Mouse (Mus musculus) megakaryocyte-erythroid progenitor cell, adult 5 weeks (primary cell): Measurements from ENCODE around the gene Clip1. TPM values are rescaled to one million over a fixed set of nuclear protein-coding genes. Genes with fewer than 3 reads are reported as not detected.

Source experiments
- polyA plus RNA-seq: library from polyadenylated mRNA; stranded (reverse); fragments of >175 nt; gene quantifications from 2 replicates; pipeline ENCODE4 v1.2.3, GENCODE M21; 2012

Clip1 gene
- polyA plus RNA-seq: 16.0 and 17.9 TPM in 2 replicates

DNA sequence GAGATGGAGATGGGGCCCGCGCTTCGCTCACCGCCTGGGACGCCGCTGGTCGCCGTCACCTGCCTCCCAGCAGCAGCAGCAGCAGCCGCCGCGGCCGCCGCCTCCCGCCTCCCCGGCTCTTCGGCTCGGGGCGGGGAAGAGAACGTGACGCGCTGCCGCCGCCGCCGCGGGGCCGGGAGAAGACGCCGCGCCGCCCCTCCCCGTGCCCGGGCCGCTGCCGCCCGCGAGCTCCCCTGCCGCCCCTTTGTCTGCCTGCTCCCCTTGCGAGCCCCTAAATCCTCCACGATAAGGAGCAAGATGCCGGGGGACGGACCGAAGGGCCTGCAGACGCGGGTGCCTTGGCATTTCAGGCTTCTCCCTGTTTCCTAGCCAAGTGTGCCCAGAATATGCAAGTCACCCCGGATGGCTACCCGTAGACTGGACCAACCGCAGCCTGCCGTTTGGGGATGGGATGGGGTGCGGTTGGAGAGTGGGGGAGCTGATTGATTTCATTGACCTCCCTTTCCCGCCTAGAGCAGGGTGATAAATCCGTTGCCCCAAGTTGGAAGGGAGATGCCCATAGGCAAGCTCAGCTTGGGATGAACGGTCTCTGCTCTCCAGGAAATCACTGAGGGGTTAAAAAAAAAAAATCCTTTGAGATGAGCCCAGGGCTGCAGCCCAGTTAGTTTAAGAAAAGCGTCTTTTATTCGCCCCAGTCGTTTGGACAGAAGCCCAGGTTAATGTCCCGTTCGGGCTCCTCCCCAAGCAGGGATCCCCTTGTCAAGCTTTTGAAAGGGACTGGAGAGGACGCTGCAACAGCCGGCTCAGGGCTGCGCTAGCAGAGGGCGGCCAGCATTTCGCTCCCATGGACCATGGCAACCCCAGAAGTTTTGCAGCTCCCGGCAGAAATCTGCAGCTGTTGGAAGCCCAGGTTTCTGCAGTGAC, at the start of gene Clip1:
Gene Clip1 (minus strand): TSS at position 398 of the 924 bp plus-strand sequence.

DNA sequence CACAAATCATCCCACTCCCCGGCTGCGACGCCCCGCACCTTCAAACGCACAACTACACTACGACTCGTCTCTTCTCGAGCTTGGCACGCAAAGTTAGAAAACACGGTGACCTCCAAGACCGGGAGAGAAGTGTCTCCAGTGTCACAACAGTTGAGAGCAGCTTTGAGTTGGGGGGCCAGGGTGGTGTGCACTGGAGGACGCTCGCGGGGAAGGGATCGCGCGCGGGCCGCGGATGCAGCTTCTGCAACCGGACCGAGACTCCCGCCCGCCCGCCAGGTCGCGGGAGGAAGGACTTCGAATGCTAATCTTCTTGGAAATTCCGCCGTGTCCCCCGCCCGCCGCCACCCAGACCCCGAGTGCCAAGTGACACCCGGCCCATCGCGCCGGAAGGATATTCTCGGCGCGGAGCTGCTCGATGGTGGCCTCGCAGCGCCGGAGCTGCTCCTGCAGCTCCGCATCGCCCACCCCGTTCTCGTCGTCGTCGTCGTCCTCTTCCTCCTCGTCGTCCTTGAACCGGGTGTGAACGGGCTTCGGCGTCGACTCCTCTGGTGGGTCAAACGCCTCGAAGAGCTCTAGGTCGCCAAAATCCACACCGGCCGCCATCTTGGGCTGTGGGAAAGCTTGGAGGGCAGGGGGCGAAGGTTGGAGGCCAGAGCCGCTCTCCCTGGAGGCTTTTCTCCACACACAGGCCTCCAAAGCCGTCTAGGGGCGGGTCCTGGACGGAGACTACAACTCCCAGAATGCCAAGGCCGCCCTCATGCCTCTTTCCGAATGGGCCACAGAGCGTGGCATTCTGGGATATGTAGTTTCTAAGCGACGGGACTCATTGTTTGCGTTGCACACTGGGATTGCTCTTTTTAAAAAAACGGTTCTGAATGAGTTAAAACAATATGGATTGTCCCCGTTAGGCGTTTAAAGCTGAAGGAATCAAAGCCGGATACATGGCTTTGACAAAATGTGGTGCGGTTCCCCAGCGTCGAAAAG, 36.2 kb upstream of the Clip1 start, which contains the start of gene Zcchc8:
Gene Zcchc8 (minus strand): TSS at position 773 of the 984 bp plus-strand sequence.

DNA sequence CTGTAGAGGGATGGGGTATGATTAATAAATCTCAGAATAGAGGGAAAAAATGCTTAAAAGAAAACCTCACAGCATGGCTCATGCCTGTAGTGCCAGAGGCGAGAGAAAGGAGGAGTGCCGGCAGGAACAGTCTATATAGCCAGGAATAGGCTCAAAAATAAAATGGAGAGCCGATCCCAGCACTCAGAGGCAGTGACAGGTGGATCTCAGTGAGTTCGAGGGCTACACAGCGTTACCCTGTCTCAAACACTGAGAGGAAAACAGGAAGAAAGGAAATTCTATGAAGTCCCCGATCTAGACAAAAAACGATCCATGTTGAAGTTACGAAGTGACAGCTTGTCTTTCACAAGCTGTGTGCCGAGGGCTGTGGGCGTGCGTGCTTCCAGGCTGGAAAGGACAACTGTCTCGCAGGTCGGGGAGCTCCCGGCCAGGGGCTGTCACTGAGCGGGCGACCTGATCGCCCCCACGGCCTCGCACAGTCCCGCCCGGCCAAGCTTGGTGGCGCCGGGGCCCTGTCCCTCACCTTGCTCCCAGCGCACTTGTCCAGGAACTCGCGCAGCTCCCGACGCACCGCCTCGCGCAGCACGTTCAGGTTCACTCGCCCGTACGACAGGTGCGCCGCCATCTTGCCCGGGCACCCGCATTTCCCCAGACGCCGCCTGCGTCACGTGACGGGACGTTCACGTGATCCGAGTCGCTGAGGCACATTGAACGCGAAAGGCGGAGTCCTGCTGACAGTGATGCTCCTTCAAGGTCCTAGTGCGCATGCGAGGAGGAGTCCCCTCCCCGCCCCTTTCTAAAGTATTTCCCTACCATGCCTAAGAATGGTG, 111.8 kb downstream of the Clip1 start, which contains the start of gene Vps33a:
Gene Vps33a (minus strand): TSS at position 682 of the 830 bp plus-strand sequence.

Other genes with a start within 250 kb of the Clip1 start
- not detected in 2 replicates for gene Lrrc43, start 195.3 kb downstream of the Clip1 start, polyA plus RNA-seq
- gene Il31, start 195.1 kb downstream of the Clip1 start, polyA plus RNA-seq: not detected in 2 replicates
- gene B3gnt4, start 174.2 kb downstream of the Clip1 start, polyA plus RNA-seq: not detected in 2 replicates
- 10.6 and 11.3 TPM in 2 replicates for gene Diablo, start 160.4 kb downstream of the Clip1 start, polyA plus RNA-seq
- 2.0 and 3.9 TPM in 2 replicates for gene Gm49027, start 159.1 kb downstream of the Clip1 start, polyA plus RNA-seq
- 8.7 and 9.9 TPM in 2 replicates for gene Vps33a, start 111.6 kb downstream of the Clip1 start, polyA plus RNA-seq
- 68.4 and 81.5 TPM in 2 replicates for gene Zcchc8, start 36.5 kb upstream of the Clip1 start, polyA plus RNA-seq
- 14.3 and 28.4 TPM in 2 replicates for gene Rsrc2, start 64.8 kb upstream of the Clip1 start, polyA plus RNA-seq
- gene Kntc1, start 65.1 kb upstream of the Clip1 start, polyA plus RNA-seq: 1.4 and 2.4 TPM in 2 replicates
- gene Hcar2, start 180.9 kb upstream of the Clip1 start, polyA plus RNA-seq: 2.3 and 2.9 TPM in 2 replicates
- gene Hcar1, start 195.4 kb upstream of the Clip1 start, polyA plus RNA-seq: not detected in 2 replicates
- 107 and 121 TPM in 2 replicates for gene Denr, start 222.6 kb upstream of the Clip1 start, polyA plus RNA-seq
- gene Gm43518, start 242.8 kb upstream of the Clip1 start, polyA plus RNA-seq: not detected in 2 replicates
- 3.7 and 4.1 TPM in 2 replicates for gene Ccdc62, start 246.1 kb upstream of the Clip1 start, polyA plus RNA-seq